Mouse (Mus musculus): ENCODE data around the gene Dapk2.

DNA sequence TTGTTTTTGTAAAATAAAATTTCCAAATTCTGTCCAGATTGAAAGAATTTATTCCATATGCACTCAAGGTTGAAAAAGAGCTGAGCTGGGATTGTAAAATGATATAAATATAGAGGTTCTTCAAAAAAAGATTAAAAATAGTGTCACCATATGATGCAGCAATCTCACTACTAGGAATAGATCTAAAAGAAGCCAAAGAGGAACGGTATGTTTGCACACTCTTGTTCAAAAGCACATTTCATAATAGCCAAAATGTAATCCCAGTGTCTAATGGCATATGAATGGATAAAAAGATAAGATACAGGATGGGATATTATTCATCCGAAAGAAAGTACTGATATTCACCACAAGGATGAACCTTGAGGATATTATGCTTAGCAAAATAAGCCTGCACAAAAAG, 38.5 kb upstream of the Dapk2 start:
- no peak for TF ChIP-seq CTCF (IDR thresholded peaks at IDR 0.05; ENCODE audit: low read depth)
- no peak for TF ChIP-seq EP300 (IDR thresholded peaks at IDR 0.05; ENCODE audit: low read depth)

All from liver, embryonic 14.5 days (tissue).